Mouse (Mus musculus) heart, embryonic 11.5 days (tissue): Measurements from ENCODE around the gene Gm20388. TPM values are rescaled to one million over a fixed set of nuclear protein-coding genes. Genes with fewer than 3 reads are reported as not detected.

Source experiments
- ATAC-seq: fragments of 200-750 bp; cut with Nextera tagmentation; replicated peaks from 2 replicates; pipeline ENCODE4 v1.8.0; 2017; ENCODE audit warnings: moderate library complexity; ENCODE audit not compliant: insufficient number of reproducible peaks, low FRiP score, low TSS enrichment
- H3K27ac ChIP-seq: fragments of 300-500 bp; sonication (generic); 2 replicates; pipeline ENCODE4 v1.5.1; 2014; ENCODE audit warnings: mild to moderate bottlenecking, low read depth, low read length
- H3K27me3 ChIP-seq: fragments of 300-500 bp; sonication (generic); 2 replicates; pipeline ENCODE4 v1.6.1; 2014; ENCODE audit warnings: mild to moderate bottlenecking, low read length, mixed read lengths; ENCODE audit not compliant: control insufficient read depth, insufficient read depth
- H3K36me3 ChIP-seq: fragments of 300-500 bp; sonication (generic); 2 replicates; pipeline ENCODE4 v1.6.1; 2014; ENCODE audit warnings: mild to moderate bottlenecking, low read length, moderate library complexity, mixed read lengths; ENCODE audit not compliant: control insufficient read depth, insufficient read depth
- H3K4me1 ChIP-seq: fragments of 300-500 bp; sonication (generic); 2 replicates; pipeline ENCODE4 v1.6.1; 2014; ENCODE audit warnings: low read length; ENCODE audit not compliant: control insufficient read depth, insufficient read depth
- H3K4me2 ChIP-seq: fragments of 300-500 bp; sonication (generic); 2 replicates; pipeline ENCODE4 v1.6.1; 2014; ENCODE audit warnings: mild to moderate bottlenecking, moderate library complexity
- H3K4me3 ChIP-seq: fragments of 300-500 bp; sonication (generic); 2 replicates; pipeline ENCODE4 v1.5.1; 2014; ENCODE audit warnings: low read depth, low read length
- H3K9ac ChIP-seq: fragments of 300-500 bp; sonication (generic); 2 replicates; pipeline ENCODE4 v1.6.1; 2014; ENCODE audit warnings: mild to moderate bottlenecking, low read depth, low read length, moderate library complexity
- H3K9me3 ChIP-seq: fragments of 300-500 bp; sonication (generic); replicated peaks from 2 replicates; pipeline ENCODE4 v1.6.1; 2016; ENCODE audit warnings: low read length; ENCODE audit not compliant: control insufficient read depth
- WGBS: fragments of 180-500 bp; shearing (Covaris S2); extraction: QIAGEN DNeasy Blood & Tissue Kit; methylation state at CpG from one replicate; pipeline ENCODE4 v1.1.7; 2014; ENCODE audit not compliant: insufficient replicate concordance; 5-methylcytosine and 5-hydroxymethylcytosine counted together
- polyA plus RNA-seq: library from polyadenylated mRNA; unstranded; fragments of >200 nt; fragmentation: Nextera tagmentation; extraction: Ambion mirVana; gene quantifications from 2 replicates; pipeline ENCODE4 v1.2.1, GENCODE M21; 2014

Gene Gm20388
- polyA plus RNA-seq, 1 experiment from 2014 or later = 6.4 TPM

DNA sequence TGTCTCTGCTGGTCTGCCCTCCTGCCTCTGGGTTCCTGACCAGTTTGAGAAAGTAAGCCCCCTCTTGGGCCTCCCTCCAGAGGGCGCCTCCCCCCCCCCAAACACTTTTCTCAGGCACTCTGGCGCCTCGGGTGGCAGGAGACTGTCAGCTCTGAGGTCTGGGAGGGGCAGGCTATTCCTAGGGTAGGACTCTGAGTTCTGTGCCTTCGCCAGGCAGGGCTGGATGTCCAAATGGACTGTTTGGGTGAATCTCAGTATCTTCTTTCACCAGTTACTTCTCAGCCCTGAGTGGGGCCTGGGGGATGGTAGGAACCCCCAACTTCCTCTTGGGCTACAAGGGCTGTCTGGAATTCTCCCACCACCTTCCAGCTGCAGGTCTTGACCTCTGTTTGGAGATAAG, 300.7 kb downstream of the Gm20388 start:
- H3K9ac ChIP-seq = no peak overlapping the region
- no peak overlapping the region for H3K27ac ChIP-seq
- peaks cover 29% of the 10 kb centered on the region for H3K4me1 ChIP-seq
- 2% methylated on average over 4 of the region's 4 CpGs for WGBS
- ATAC-seq = no peak
- no peak overlapping the region; the same call in 1 of the 2 replicates for H3K4me2 ChIP-seq
- no peaks in the 10 kb centered on the region for H3K36me3 ChIP-seq
- H3K4me3 ChIP-seq = no peak overlapping the region
- H3K27me3 ChIP-seq = 0 out of 2 replicates have a peak, but pooled peaks cover 6% of the 10 kb centered on the region
- no peaks in the 10 kb centered on the region for H3K9me3 ChIP-seq

GRCm38 (mm10) chr8:120212596-120212995, 302.0 kb downstream of the Gm20388 start:
- H3K27ac ChIP-seq = no peak overlapping the region
- H3K4me1 ChIP-seq = peaks cover 41% of the 10 kb centered on the region
- H3K9me3 ChIP-seq = no peaks in the 10 kb centered on the region
- no peaks in the 10 kb centered on the region for H3K36me3 ChIP-seq
- 0 out of 2 replicates have a peak, but pooled peaks cover 6% of the 10 kb centered on the region for H3K27me3 ChIP-seq
- no peak overlapping the region for H3K4me2 ChIP-seq
- H3K9ac ChIP-seq = no peak overlapping the region
- ATAC-seq = no peak
- WGBS = 85% methylated on average over 7 of the region's 7 CpGs
- no peak overlapping the region for H3K4me3 ChIP-seq

GRCm38 (mm10) chr8:120213229-120213628, 302.6 kb downstream of the Gm20388 start:
- Histone ChIP-seq H3K27ac (no peak overlapping the region), H3K27me3 (0 out of 2 replicates have a peak, but pooled peaks cover 6% of the 10 kb centered on the region), H3K9ac (0 out of 2 replicates have a peak overlapping the region, but pooled peaks have one; percentile 28), H3K4me3 (no peak overlapping the region), H3K36me3 (no peaks in the 10 kb centered on the region), H3K4me2 (no peak overlapping the region), H3K9me3 (no peaks in the 10 kb centered on the region), H3K4me1 (peaks cover 44% of the 10 kb centered on the region)
- WGBS = 85% methylated on average over 3 of the region's 3 CpGs
- no peak for ATAC-seq

DNA sequence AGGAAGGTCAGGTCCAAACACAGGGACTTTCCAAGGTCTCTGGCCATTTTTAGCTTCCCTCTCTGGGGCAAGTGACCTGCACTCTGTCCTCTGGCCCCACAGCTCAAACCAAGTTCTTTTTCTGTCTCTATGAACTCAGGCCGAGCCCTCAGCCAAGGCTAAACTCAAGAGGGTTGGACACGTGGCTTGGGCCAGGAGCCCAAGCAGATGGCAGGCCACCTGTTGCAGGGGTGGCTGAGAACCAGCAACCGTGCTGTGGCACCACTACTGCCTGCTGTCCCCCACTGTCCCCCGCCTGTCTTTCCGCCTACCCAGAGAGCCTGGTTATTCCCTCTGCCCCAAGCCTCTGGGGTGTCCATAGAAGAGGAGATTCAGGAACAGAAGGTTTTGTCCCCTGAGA, 303.3 kb downstream of the Gm20388 start:
- H3K4me2 ChIP-seq = no peak overlapping the region
- H3K4me1 ChIP-seq = peaks cover 44% of the 10 kb centered on the region
- ATAC-seq = no peak
- H3K27ac ChIP-seq = no peak overlapping the region
- H3K27me3 ChIP-seq = 0 out of 2 replicates have a peak, but pooled peaks cover 6% of the 10 kb centered on the region
- 59% methylated on average over 5 of the region's 5 CpGs for WGBS
- H3K36me3 ChIP-seq = no peaks in the 10 kb centered on the region
- H3K9me3 ChIP-seq = no peaks in the 10 kb centered on the region
- no peak overlapping the region for H3K4me3 ChIP-seq
- no peak overlapping the region for H3K9ac ChIP-seq

DNA sequence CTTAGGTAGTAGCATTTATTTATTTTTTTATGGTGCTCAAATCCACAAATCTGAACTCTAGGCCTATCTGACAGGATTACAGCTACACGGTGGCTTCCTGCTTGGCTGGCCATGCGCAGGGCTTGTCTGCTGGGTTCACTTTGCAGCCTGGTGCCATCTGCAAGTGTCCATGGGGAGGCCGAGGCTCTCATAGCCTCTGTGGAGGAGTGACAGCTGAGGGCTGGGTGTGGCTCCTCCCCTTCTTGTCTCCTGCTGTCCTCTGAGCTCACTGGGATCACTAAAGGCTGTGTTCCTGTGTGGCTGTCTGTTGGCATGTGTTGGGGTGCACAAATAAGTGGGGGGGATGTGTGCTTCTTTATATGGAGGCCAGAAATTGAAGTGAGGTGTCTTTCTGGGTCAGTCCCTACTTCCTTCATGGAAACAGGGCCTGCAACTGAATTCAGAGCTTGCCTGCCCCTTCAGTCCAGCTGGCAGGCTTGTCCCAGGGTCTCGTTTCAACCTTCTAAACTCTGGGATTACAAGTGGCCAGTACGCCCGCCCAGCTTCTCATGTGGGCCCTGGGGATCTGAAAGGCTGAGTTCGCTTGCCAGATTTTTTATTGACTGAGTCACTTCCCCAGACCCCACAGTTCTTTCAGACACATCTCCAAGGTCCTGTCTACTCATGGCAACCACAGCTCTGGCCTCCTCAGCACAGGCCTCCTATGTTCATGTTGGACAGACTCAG, 304.9 kb downstream of the Gm20388 start:
- H3K4me1 ChIP-seq = peaks cover 50% of the 10 kb centered on the region

DNA sequence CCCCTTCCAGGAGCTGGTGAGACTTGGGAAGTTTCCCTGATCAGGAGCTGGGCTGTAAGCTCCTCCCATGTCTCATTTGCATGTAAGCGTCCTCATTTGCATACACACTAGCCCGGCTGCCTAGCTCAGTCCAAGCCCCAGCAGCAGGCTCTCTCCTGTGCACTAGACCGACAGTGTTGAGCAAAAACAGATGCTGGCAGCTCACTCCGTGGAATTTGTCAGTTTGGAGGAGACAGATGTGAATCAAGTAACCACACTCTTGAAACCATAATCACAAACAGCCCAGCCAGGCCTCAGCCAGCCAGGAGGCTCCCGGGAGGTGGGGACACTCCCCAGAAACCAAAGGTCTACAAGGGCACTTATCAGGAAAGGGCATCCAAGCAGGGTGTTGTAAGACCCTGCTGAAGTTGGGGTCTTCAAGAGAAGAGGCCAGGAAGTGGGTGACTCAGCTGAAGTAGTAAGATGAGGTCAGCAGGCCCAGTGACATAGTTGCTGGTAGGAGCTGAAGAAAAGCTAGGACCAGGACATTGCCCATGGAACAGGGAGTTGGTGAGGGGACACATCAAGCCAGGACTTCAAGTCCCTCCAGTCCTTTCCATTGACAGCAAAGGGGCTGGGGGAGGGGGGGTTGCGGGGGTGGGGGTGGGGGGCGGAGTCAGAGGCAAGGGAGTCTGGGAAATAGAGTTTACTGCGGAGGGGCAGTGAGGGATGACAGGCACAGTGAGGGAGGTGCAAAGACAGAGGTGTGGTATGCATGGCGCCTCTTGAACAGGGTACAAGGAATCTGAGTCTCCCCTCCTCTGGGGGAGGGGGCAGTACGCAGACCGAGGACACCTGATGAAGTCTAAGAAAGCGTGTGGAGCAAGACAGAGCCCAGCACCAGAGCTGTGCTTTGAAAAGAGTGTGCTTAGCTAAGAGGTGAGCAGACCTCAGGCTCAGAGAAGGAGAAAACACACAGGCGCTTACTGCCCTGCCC, 306.5 kb downstream of the Gm20388 start:
- WGBS = 11% methylated on average over 12 of the region's 13 CpGs

More for the DNA sequence above, 304.9 kb downstream of the Gm20388 start:
- Histone ChIP-seq H3K4me2 (no peak overlapping the region), H3K36me3 (no peaks in the 10 kb centered on the region), H3K9ac (no peak overlapping the region), H3K4me3 (no peak overlapping the region), H3K9me3 (no peaks in the 10 kb centered on the region), H3K27ac (peak overlapping the region; percentile 1; the same call in 1 of the 2 replicates), H3K27me3 (no peaks in the 10 kb centered on the region)
- 43% methylated on average over 7 of the region's 7 CpGs for WGBS
- ATAC-seq = no peak

DNA sequence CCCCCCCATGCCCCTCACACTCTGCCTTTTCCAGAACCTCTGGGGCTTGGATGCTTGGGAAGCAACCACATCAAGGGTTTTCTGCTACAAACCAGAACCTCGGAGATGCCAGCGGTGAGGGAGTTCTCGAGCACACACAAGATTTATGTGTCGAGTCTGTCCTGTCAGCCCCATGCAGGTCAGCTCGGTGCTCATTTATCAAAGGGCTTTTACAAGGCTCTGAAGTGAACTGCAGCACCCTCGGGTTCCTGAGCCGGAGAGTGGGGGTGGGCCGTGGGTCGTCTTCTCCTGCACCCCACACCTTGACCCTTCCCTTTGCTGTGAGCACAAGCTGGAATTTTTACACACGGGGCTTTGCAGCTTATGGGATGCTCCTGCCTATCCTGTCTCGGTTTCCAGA, 311.9 kb downstream of the Gm20388 start:
- no peaks in the 10 kb centered on the region; the same call in 1 of the 2 replicates for H3K27me3 ChIP-seq
- 58% methylated on average over 11 of the region's 11 CpGs for WGBS
- no peaks in the 10 kb centered on the region for H3K9me3 ChIP-seq
- no peak overlapping the region for H3K27ac ChIP-seq
- no peak overlapping the region for H3K4me2 ChIP-seq
- no peak overlapping the region for H3K9ac ChIP-seq
- H3K4me3 ChIP-seq = no peak overlapping the region
- ATAC-seq = no peak
- no peaks in the 10 kb centered on the region for H3K36me3 ChIP-seq
- H3K4me1 ChIP-seq = peaks cover 40% of the 10 kb centered on the region

More for the DNA sequence above, 306.5 kb downstream of the Gm20388 start:
- peak overlapping the region; percentile 57 for H3K27ac ChIP-seq
- H3K4me2 ChIP-seq = peak overlapping the region; percentile 11; the same call in 1 of the 2 replicates
- H3K4me3 ChIP-seq = no peak overlapping the region
- peak overlapping the region; percentile 23; the same call in 1 of the 2 replicates for H3K9ac ChIP-seq
- no peaks in the 10 kb centered on the region for H3K36me3 ChIP-seq
- no peaks in the 10 kb centered on the region for H3K9me3 ChIP-seq
- no peaks in the 10 kb centered on the region for H3K27me3 ChIP-seq
- H3K4me1 ChIP-seq = peaks cover 41% of the 10 kb centered on the region
- no peak for ATAC-seq
